Mouse (Mus musculus) MEL (cell line): ENCODE measurements around the gene A530016L24Rik.

Source experiments
- CTCF ChIP-seq, 3 experiments: IDR thresholded peaks in 2 of 3; conservative IDR thresholded peaks in 1 of 3; 2 replicates each; pipeline ENCODE4 v1.5.1; 2011 to 2012; ENCODE audit warnings: low read length in 3 of 3, low read depth in 2 of 3, mild to moderate bottlenecking in 2 of 3, improper control_type of control experiment in 1 of 3, inconsistent platforms in 1 of 3, mixed read lengths in 1 of 3, moderate library complexity in 1 of 3; ENCODE audit not compliant: control insufficient read depth in 1 of 3, insufficient read depth in 1 of 3, poor library complexity in 1 of 3, severe bottlenecking in 1 of 3
- POLR2A ChIP-seq, 2 experiments: IDR thresholded peaks; 2 replicates each; pipeline ENCODE4 v1.6.1; 2011 to 2012; ENCODE audit warnings: low read length in 2 of 2, mild to moderate bottlenecking in 2 of 2, control low read depth in 1 of 2, improper control_type of control experiment in 1 of 2, low read depth in 1 of 2, moderate library complexity in 1 of 2; ENCODE audit not compliant: control insufficient read depth in 1 of 2, insufficient read depth in 1 of 2, poor library complexity in 1 of 2
- POLR2AphosphoS2 ChIP-seq: IDR thresholded peaks from 2 replicates; pipeline ENCODE4 v1.6.1; 2011; ENCODE audit warnings: low read length, improper control_type of control experiment
- USF1 ChIP-seq: IDR thresholded peaks from 2 replicates; pipeline ENCODE4 v1.6.1; 2014; ENCODE audit warnings: low read depth, mild to moderate bottlenecking, inconsistent platforms, low read length, improper control_type of control experiment, moderate library complexity
- ZNF384 ChIP-seq: IDR thresholded peaks from 2 replicates; pipeline ENCODE4 v1.6.1; 2012; ENCODE audit warnings: low read depth, mild to moderate bottlenecking, inconsistent platforms, low read length, improper control_type of control experiment

DNA sequence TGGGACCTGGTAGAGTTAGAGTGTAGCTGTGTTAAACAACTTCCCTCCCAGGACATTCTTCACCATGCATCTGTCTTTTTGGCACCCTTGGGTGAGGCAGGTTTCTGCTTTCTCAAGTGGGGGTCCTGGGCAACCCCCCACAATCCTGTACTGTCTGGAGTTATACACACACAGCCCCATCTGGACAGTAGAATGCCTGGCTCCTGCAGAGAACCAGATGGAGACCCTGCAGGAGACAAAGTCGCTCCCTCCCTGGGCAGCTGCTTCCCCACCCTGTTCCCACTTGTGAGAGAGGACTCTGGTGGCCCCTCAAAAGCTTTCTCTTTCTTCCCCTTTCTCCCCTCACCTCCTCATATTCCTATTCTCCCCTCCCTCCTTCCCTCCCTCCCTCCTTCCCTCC is 49.3 kb upstream of the A530016L24Rik start:
- no peak for TF ChIP-seq CTCF (IDR thresholded peaks at IDR 0.05 in 2 of 3, conservative IDR thresholded peaks at IDR 0.05 in 1 of 3; ENCODE audit: control insufficient read depth in 1 of 3, insufficient read depth in 1 of 3, low read depth in 2 of 3, low read length in 3 of 3, poor library complexity in 1 of 3, severe bottlenecking in 1 of 3)
- no peak for TF ChIP-seq ZNF384
- no peak for TF ChIP-seq USF1
- no peak for TF ChIP-seq POLR2A (IDR thresholded peaks at IDR 0.05; ENCODE audit: control insufficient read depth in 1 of 2, insufficient read depth in 1 of 2, low read depth in 1 of 2, low read length in 2 of 2, poor library complexity in 1 of 2)
- TF ChIP-seq POLR2AphosphoS2: no peak
